Mouse (Mus musculus) kidney, adult 2 months (tissue): Measurements from ENCODE around the gene Slc22a23. TPM values are rescaled to one million over a fixed set of nuclear protein-coding genes. Genes with fewer than 3 reads are reported as not detected.

Experiments used
- DNase-seq: peaks from one replicate; pipeline ENCODE4 v3.0.0; 2021
- H3K27ac ChIP-seq: fragments of 200-500 bp; 2 replicates; pipeline ENCODE4 v1.5.1; 2012; ENCODE audit warnings: low read depth, low read length, control low read depth, inconsistent platforms; ENCODE audit not compliant: insufficient read depth
- H3K27me3 ChIP-seq: fragments of 200-500 bp; replicated peaks from 2 replicates; pipeline ENCODE4 v1.6.1; 2012; ENCODE audit warnings: mild to moderate bottlenecking, moderate library complexity, low read length, inconsistent platforms; ENCODE audit not compliant: control insufficient read depth, insufficient read depth
- H3K36me3 ChIP-seq: fragments of 200-500 bp; 2 replicates; pipeline ENCODE4 v1.6.1; 2012; ENCODE audit warnings: mild to moderate bottlenecking, moderate library complexity, low read length, inconsistent platforms; ENCODE audit not compliant: control insufficient read depth, insufficient read depth
- H3K4me1 ChIP-seq: fragments of 200-500 bp; 2 replicates; pipeline ENCODE4 v1.6.1; 2011; ENCODE audit warnings: low read length; ENCODE audit not compliant: control insufficient read depth, insufficient read depth
- H3K4me3 ChIP-seq: fragments of 200-500 bp; 2 replicates; pipeline ENCODE4 v1.5.1; 2011; ENCODE audit warnings: mild to moderate bottlenecking, low read depth, low read length, control low read depth; ENCODE audit not compliant: insufficient read depth
- CTCF ChIP-seq: fragments of 200-500 bp; conservative IDR thresholded peaks from 2 replicates; pipeline ENCODE4 v1.5.1; 2011; ENCODE audit warnings: low read depth, mild to moderate bottlenecking, control low read depth, low read length, moderate library complexity, mixed read lengths; ENCODE audit not compliant: insufficient read depth, insufficient read length
- POLR2A ChIP-seq: fragments of 200-500 bp; IDR thresholded peaks from one replicate; pipeline ENCODE4 v1.6.1; 2011; ENCODE audit warnings: low read depth, low read length, control low read depth
- WGBS: fragments of 180-500 bp; shearing (Covaris S2); methylation state at CpG from one replicate; pipeline ENCODE4 v1.1.7; 2018; 5-methylcytosine and 5-hydroxymethylcytosine counted together
- polyA plus RNA-seq: library from polyadenylated mRNA; depleted of rRNA; stranded (reverse); fragments of >200 nt; gene quantifications from 2 replicates; pipeline ENCODE4 v1.2.3, GENCODE M21; 2012

Slc22a23 gene
- polyA plus RNA-seq, 1 experiment = 76.1 TPM

DNA sequence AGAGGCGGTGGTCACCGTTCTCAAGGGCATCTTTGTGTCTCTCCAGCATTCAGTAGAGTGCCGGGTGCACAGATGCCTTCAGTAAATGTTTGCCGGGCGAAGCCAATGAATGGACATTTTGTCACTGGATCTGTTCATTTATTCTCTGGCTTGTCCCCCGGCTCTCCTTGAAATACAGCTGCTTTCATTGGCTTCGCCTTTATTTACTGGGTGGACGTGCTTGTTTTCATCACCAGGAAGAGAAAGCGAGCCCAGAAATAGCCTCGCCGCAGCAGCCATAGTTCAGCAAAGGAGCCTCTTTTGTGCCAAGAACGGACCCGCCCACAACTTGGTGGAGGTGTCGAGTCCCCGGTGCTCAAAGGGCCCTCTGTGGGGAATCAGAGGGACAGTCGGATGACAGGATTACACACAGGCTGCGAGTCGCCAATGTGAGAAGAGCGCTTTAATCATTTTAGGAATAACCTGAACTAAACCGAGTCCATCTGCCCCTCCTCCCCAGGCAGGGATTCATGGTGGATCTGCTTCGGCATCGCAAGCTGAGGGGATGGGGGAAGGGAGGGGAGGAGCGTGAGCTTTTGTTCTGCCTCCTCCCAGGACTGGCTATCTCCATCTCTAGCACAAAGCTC, 196.1 kb downstream of the Slc22a23 start:
- peak; percentile 58 for DNase-seq
- 4% methylated on average over 23 of the region's 23 CpGs for WGBS
- no peaks in the 10 kb centered on the region for H3K27me3 ChIP-seq
- no peaks in the 10 kb centered on the region for H3K36me3 ChIP-seq
- peaks cover 10% of the 10 kb centered on the region for H3K4me1 ChIP-seq
- no peak overlapping the region for H3K27ac ChIP-seq
- TF ChIP-seq CTCF = no peak
- TF ChIP-seq POLR2A = no peak
- peak overlapping the region; percentile 25 for H3K4me3 ChIP-seq

GRCm38 (mm10) chr13:34148181-34148580, 196.8 kb downstream of the Slc22a23 start:
- Histone ChIP-seq H3K36me3 (no peaks in the 10 kb centered on the region), H3K27ac (no peak overlapping the region), H3K27me3 (no peaks in the 10 kb centered on the region), H3K4me1 (peaks cover 7% of the 10 kb centered on the region; the same call in 1 of the 2 replicates), H3K4me3 (no peak overlapping the region)
- WGBS = 88% methylated on average over 3 of the region's 3 CpGs
- no peak for DNase-seq
- TF ChIP-seq CTCF (no peak), POLR2A (no peak)

DNA sequence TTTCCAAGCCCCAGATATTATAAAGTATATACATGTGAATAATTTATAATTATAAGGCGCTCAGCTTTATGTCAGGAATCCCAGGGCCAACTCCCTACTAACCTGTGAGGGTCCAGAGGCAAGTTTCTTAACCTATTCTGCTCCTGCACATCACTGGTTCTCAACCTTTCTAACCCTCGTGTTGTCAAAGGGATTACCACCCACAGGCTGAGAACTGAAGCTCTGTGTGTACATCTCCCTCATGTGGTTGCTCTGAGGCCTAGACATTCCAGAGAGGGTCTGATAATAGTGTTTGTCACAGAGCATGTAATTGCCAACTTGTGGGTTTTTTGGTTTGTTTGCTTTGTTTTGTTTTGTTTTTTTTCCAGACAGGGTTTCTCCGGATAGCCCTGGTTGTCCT, 198.1 kb downstream of the Slc22a23 start:
- Histone ChIP-seq H3K27ac (no peak overlapping the region), H3K27me3 (no peaks in the 10 kb centered on the region), H3K36me3 (no peaks in the 10 kb centered on the region), H3K4me3 (no peak overlapping the region), H3K4me1 (peaks cover 2% of the 10 kb centered on the region; the same call in 1 of the 2 replicates)
- DNase-seq = no peak
- WGBS = 73% methylated on average over 3 of the region's 3 CpGs
- TF ChIP-seq CTCF = no peak
- TF ChIP-seq POLR2A = no peak

GRCm38 (mm10) chr13:34143389-34143788, 201.6 kb downstream of the Slc22a23 start:
- no peak for TF ChIP-seq POLR2A
- no peak for TF ChIP-seq CTCF
- no peak for DNase-seq
- H3K27me3 ChIP-seq = no peaks in the 10 kb centered on the region
- H3K27ac ChIP-seq = no peak overlapping the region
- no peak overlapping the region for H3K4me3 ChIP-seq
- no peaks in the 10 kb centered on the region for H3K36me3 ChIP-seq
- H3K4me1 ChIP-seq = no peaks in the 10 kb centered on the region
- WGBS = 60% methylated on average over 5 of the region's 5 CpGs

GRCm38 (mm10) chr13:34136605-34137004, 208.4 kb downstream of the Slc22a23 start:
- H3K4me1 ChIP-seq = no peaks in the 10 kb centered on the region
- H3K36me3 ChIP-seq = no peaks in the 10 kb centered on the region
- H3K27me3 ChIP-seq = no peaks in the 10 kb centered on the region
- WGBS = 81% methylated on average over 7 of the region's 7 CpGs
- DNase-seq = no peak
- no peak overlapping the region for H3K27ac ChIP-seq
- no peak overlapping the region for H3K4me3 ChIP-seq
- TF ChIP-seq CTCF = no peak
- no peak for TF ChIP-seq POLR2A

DNA sequence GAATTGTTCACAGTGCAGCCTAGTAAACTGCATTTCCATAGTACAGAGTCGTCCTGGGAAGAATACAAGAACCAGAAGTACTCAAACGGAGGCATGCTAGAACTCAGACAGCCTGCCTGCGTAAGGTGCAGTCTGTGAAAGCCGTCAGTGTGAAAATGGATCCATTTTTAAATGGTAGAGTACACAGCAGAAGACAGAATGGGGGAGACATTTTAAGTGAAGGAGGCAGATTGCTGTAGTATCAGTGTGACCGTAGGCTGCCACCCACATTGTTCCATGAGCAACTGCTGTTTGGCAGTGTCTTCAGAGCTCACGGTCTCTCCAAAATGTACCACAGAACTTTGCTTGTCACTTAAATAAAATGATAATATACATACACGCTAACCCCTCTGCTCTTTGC, 210.7 kb downstream of the Slc22a23 start:
- WGBS = 92% methylated on average over 7 of the region's 7 CpGs
- TF ChIP-seq CTCF = no peak
- TF ChIP-seq POLR2A = no peak
- Histone ChIP-seq H3K4me3 (no peak overlapping the region), H3K36me3 (no peaks in the 10 kb centered on the region), H3K27me3 (no peaks in the 10 kb centered on the region), H3K4me1 (peaks cover 4% of the 10 kb centered on the region; the same call in 1 of the 2 replicates), H3K27ac (no peak overlapping the region)
- no peak for DNase-seq

DNA sequence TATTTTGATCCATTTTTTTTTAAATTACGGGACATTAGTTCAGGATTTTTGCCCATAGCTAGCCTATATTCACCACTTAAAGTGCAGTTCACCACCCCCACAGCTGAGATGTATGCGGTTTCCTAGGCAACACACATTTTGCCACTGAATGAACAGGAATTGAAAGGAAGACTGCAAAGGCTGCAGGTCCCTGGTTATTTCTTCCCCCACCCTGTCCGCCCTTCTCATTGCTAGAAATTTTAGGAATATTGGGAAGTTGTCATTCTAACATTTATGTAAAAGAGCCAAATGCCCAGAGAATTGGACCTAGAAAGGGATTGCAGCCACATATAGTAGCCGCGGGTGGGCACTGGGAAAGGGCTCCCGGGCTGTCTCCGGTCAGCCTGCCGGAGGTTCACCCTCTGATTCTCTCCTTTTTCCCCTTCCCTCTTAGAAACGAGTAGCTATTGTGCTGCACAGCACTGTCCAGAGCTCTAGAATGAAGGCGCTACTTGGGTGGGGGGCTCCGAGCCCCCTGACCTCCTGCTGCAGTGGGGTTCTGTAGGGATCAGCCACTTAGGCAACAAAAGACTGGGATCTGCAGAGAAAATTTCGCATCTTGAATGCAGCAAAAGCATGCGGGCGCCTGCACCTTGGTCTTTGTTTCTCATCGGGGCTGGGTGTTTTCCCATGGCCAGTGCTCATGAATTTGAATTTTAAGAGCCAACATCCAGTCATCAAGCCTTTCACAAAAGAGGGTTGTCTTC, 211.5 kb downstream of the Slc22a23 start:
- TF ChIP-seq POLR2A = no peak
- WGBS = 49% methylated on average over 15 of the region's 15 CpGs
- Histone ChIP-seq H3K4me1 (peaks cover 7% of the 10 kb centered on the region; the same call in 1 of the 2 replicates), H3K36me3 (no peaks in the 10 kb centered on the region), H3K4me3 (no peak overlapping the region), H3K27me3 (no peaks in the 10 kb centered on the region), H3K27ac (no peak overlapping the region)
- no peak for DNase-seq
